Mouse (Mus musculus) lung, adult 2 months (tissue): ENCODE data around the gene Ift20. TPM values are rescaled to one million over a fixed set of nuclear protein-coding genes. Genes with fewer than 3 reads are reported as not detected.
A peak's percentile ranks its signal among the peaks of the same experiment; 100 is the strongest.
"Not testable (repeated sequence)": the region's sequence is repeated elsewhere in the genome, so short reads cannot be mapped to it uniquely, and the experiment has no call there.

Experiments used
- DNase-seq: peaks from one replicate; pipeline ENCODE4 v3.0.0; 2022
- H3K4me1 ChIP-seq: fragments of 200-500 bp; 2 replicates; pipeline ENCODE4 v1.6.1; 2011; ENCODE audit warnings: low read length; ENCODE audit not compliant: control insufficient read depth, insufficient read depth
- H3K4me3 ChIP-seq: fragments of 200-500 bp; replicated peaks from 2 replicates; pipeline ENCODE3; 2011; ENCODE audit warnings: low read depth, mild to moderate bottlenecking, control low read depth, low read length; ENCODE audit errors: extremely low read depth
- CTCF ChIP-seq: fragments of 200-500 bp; IDR thresholded peaks from 2 replicates; pipeline ENCODE4 v1.5.1; 2011; ENCODE audit warnings: mild to moderate bottlenecking, low read length, control low read depth; ENCODE audit not compliant: insufficient read depth
- POLR2A ChIP-seq: fragments of 200-500 bp; IDR thresholded peaks from 2 replicates; pipeline ENCODE4 v1.6.1; 2011; ENCODE audit warnings: low read depth, mild to moderate bottlenecking, control low read depth, low read length, borderline replicate concordance; ENCODE audit errors: extremely low read depth
- WGBS: fragments of 180-500 bp; shearing (Covaris S2); methylation state at CpG from one replicate; pipeline ENCODE4 v1.1.7; 2018; 5-methylcytosine and 5-hydroxymethylcytosine counted together
- polyA plus RNA-seq: library from polyadenylated mRNA; depleted of rRNA; stranded (reverse); fragments of >200 nt; gene quantifications from 2 replicates; pipeline ENCODE4 v1.2.3, GENCODE M21; 2012

Gene Ift20
- polyA plus RNA-seq, 1 experiment: 75.1 TPM

DNA sequence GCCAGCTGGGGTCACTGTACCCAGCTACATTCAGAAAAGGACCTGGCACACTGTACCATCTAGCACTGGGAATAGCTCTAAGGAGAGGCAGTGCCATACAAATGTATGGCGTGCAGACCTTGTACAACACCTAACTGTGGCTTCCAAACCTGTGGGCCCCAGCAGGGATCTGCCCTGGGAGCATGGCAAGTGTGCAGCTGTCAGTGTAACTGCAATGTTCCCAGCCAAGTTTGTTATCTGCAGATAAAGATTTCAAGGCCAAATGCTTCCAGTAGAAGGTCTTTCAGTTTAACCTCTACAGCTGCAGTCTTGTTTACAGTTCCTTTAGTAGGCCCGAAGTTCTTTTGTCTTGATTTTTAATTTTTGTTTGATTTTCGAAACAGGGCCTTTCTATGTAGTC lies 19.5 kb downstream of the Ift20 start:
- 54% methylated on average over 3 of the region's 3 CpGs for WGBS
- DNase-seq: no peak
- TF ChIP-seq POLR2A: no peak
- TF ChIP-seq CTCF: no peak
- Histone ChIP-seq H3K4me3 (no peak overlapping the region), H3K4me1 (no peaks in the 10 kb centered on the region)

DNA sequence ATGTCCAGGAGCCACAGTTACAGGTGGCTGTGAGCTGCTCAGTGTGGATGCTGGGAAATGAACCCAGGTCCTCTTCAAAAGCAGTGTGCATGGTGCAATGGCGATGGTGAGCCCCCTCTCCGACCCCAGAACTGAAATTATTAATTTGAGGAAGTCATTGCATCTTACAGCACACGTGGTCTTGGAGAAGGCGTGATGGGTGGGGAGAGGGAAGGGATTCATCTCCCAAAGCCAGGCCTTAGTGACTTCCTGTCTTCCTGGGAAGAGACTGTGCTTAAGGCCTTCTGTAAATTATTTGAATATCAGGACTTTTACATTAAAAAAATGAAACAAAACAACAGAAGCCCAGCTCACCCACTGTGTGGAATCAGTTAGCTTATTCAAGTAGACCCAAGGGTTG lies 19.9 kb downstream of the Ift20 start:
- no peak for TF ChIP-seq CTCF
- TF ChIP-seq POLR2A: no peak
- Histone ChIP-seq H3K4me1 (no peaks in the 10 kb centered on the region), H3K4me3 (no peak overlapping the region)
- WGBS: 50% methylated on average over 4 of the region's 4 CpGs
- no peak for DNase-seq

DNA sequence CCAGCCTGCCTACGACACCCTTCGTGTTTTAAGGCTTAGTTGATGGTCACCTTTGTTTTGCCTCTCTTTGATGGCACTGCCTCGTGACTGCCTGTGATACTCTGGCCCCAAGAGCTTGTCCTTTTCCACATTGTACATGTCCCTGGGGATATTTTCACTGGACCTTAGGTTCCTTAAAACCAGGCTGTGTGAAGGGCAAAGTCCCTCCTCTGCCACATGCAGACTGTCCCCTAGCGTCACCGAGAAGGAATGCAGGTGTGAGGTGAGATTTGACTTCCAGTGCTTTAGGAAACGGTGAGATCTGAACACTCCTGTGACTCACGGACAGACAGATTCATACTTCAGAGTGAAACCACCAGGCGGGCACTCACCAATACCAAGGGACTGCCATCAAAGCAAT lies 21.1 kb downstream of the Ift20 start:
- TF ChIP-seq CTCF: peak; percentile 69
- TF ChIP-seq POLR2A: no peak
- no peak for DNase-seq
- H3K4me3 ChIP-seq: no peak overlapping the region
- H3K4me1 ChIP-seq: no peaks in the 10 kb centered on the region
- WGBS: 57% methylated on average over 8 of the region's 8 CpGs

DNA sequence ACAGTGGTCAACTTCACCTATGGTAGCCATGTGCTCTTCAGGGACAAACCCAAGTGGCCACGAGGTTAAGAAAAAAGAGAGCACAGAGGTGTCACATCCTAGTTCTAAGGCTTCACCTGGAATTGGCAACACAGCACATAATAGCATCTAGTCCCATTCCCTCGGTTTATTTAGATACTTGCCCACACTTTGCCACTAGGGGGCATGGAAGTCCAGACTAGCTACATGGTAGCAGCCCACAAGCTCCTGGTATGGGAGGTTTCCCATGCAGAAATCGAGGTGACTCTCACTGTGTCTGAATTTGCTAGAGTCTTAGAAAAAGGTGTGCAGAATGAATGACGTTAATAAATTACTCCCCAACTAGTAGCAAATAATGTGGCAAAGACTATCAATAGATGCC lies 24.3 kb downstream of the Ift20 start:
- no peaks in the 10 kb centered on the region for H3K4me1 ChIP-seq
- TF ChIP-seq CTCF: peak; percentile 75
- TF ChIP-seq POLR2A: no peak
- 11% methylated on average over 4 of the region's 4 CpGs for WGBS
- no peak overlapping the region for H3K4me3 ChIP-seq
- DNase-seq: peak; percentile 37

DNA sequence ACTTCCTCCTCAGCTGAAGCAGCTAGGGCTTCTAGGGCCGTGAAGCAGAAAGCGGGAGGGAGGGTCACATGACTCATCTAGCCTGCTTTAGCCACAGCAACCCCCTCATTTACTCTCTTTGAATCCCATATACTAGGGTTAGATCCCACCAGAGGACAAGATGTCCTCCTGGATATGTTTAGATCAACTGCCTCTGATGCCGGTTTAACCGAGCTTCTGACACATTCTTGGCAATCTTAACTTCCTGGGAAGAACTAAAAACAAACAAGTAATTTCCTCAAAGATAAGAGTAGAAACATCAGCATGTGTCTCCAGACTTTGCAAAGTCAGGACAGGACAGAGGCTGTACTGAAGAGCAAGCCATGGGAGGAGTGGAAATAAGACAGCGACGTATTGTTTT lies 30.6 kb downstream of the Ift20 start:
- peak; percentile 20 for DNase-seq
- TF ChIP-seq CTCF: no peak
- TF ChIP-seq POLR2A: no peak; the same call in 1 of the 2 replicates
- Histone ChIP-seq H3K4me3 (no peak overlapping the region), H3K4me1 (peaks cover 8% of the 10 kb centered on the region)
- 25% methylated on average over 6 of the region's 6 CpGs for WGBS

DNA sequence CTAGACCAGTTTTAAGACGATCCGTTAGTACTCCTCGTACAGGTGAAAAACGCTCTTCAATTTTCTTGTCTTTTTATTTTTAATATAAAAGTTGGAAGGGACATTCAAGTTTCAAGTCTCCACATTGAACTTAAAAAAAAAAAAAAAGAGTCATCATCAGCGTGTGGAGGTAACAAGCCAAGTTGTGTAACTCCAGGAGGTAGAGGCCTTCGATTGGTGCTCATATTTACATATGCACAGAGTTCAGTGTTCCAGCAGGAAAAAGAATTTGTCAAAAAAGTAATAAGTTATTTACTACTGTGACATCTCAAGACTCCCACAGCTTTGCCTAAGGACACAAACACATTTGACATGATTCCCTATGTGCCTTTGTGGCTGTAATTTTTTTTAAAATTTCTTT lies 31.5 kb downstream of the Ift20 start:
- TF ChIP-seq POLR2A (no peak), CTCF (no peak)
- WGBS: 77% methylated on average over 6 of the region's 6 CpGs
- DNase-seq: no peak
- Histone ChIP-seq H3K4me3 (no peak overlapping the region), H3K4me1 (peaks cover 8% of the 10 kb centered on the region)

DNA sequence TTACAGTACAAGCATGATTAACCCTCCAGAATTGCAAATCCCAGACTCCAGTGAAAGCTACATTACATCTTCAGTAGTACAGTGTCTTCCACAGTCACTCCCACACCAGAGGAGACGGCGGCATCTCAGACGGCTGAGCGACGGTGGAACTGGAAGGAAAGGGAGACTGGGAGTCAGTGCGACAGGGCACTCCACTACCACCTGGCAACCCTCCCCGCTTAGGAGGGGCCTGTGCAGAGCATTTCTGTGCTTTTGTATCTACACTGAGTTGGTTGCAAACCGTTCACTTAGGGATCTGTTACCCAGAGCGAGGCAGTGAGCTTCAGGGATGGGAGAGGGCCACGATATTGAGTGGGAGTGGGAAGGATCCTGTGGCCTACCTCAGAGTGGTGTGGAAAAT lies 32.7 kb downstream of the Ift20 start:
- no peak overlapping the region for H3K4me3 ChIP-seq
- no peak for TF ChIP-seq CTCF
- WGBS: 87% methylated on average over 10 of the region's 10 CpGs
- peaks cover 8% of the 10 kb centered on the region for H3K4me1 ChIP-seq
- no peak for DNase-seq

DNA sequence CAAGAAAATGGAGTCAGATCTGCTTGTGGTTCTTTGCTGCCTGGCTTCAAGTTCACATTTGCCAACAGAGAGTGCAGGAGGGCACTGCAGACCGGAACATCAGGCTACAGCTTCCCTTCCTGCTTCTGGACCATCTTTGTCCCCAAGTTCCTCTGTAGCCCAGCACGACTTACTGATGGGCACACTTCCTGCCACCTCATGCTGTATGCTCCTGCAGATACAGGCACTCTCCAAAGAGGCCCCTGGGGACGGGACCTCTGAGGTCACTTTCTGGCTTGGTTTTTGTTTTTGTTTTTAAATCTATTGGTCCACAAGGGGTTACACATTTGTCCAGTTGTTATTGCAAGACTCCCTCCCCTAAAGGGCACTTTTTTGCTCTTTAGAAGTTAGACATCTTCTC lies 33.6 kb downstream of the Ift20 start:
- 50% methylated on average over 3 of the region's 3 CpGs for WGBS
- TF ChIP-seq POLR2A (no peak), CTCF (no peak)
- no peak overlapping the region for H3K4me3 ChIP-seq
- H3K4me1 ChIP-seq: peaks cover 8% of the 10 kb centered on the region
- no peak for DNase-seq

DNA sequence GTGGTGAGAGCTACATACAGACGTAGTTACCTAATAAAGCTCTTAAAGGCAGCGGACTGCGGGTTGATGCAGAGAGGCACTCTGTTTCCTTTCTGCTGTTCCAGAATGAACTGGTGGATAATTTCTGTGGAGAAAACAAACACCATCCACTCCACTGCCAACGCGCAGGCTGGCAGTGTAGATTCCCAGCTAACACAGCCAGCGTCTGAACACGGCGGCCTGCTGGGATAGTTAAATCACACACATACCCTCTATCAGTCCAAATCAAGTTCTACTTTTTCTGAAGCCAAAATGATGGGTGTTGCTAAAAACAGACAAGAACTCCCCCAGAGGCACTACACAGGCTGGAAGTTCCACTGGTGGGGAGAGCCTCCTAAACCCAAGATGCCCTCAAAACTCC lies 35.3 kb downstream of the Ift20 start:
- 97% methylated on average over 8 of the region's 8 CpGs for WGBS
- Histone ChIP-seq H3K4me3 (no peak overlapping the region), H3K4me1 (peaks cover 6% of the 10 kb centered on the region)
- DNase-seq: no peak
- TF ChIP-seq POLR2A (no peak), CTCF (no peak)

DNA sequence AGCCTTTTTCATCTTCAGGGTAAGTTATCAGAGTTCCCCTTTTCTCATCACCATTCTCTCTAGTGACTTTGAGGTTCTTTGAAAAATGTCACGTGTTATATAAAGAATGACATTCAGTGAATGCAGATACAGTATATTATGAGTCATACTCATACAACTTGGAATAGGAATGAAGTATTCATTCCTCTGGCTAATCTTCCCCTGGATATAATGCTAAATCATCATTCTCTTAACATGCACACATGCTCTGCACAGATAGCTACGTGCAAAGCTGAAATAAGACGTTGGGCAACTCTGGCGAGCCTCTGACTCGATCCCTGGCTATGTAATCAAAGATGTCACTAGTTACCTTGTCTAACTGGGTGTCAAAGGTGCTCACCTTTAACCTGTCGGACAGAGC lies 35.7 kb downstream of the Ift20 start:
- Histone ChIP-seq H3K4me1 (peaks cover 6% of the 10 kb centered on the region), H3K4me3 (no peak overlapping the region)
- WGBS: 76% methylated on average over 6 of the region's 6 CpGs
- DNase-seq: no peak
- TF ChIP-seq POLR2A (no peak), CTCF (no peak)

DNA sequence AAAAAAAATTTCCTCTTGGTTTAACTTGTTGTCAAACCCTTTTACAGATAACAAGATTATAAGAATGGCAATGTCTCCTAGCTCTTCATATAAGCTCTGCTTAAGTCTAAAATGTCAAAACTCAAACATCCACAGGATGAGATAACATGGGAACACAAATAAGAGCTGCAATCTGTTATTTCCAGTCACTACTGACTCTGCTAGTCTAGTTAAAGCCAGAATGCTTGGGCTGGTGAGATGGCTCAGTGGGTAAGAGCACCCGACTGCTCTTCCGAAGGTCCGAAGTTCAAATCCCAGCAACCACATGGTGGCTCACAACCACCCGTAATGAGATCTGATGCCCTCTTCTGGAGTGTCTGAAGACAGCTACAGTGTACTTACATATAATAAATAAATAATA lies 37.9 kb downstream of the Ift20 start:
- WGBS: 96% methylated on average over 4 of the region's 4 CpGs
- not testable (repeated sequence) for H3K4me3 ChIP-seq, DNase-seq, H3K4me1 ChIP-seq
